Mouse (Mus musculus): Measurements from ENCODE around the gene Rufy1.
A peak's percentile ranks its signal among the peaks of the same experiment; 100 is the strongest.

The Rufy1 gene

DNA sequence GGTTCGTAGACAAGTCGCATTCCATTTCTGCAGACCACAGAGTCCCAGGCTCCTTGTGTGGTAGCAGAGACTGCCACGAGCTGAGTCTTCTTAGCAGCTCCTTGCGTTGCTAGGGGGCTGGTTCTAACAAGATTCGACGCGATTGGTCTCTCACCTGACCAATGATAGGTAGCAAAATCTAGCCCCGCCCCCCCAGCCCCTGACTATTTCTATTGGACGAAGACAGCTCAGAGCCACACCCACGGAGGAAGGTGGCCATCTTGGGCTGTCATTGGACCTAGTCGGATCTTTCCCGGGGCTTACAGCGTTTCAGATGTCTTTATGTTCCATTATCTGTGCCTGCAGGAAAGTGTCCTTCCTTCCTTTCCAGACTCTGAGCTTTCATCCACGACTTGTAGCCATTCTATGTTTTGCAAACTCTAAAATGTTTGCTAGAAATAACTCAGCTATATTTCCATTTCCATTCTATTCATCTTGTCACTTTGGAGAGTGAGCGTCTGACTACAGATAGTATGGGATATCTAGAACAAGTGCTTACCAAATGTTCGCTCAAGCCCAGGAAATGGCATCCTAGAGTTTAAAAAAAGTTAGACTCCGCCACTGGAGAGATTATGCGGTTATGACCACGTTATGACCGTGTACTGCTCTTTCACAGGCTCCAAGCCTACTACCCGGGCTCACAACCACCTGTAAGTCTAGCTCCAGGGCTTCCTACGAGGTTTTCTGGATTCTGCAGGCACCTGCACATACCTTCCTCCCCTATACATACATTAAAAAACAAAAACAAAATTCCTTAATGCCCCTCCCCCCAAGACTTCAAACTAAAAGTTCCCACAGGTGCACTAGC lies 8.8 kb downstream of the Rufy1 start:
- peak; percentile 26 for DNase-seq

DNA sequence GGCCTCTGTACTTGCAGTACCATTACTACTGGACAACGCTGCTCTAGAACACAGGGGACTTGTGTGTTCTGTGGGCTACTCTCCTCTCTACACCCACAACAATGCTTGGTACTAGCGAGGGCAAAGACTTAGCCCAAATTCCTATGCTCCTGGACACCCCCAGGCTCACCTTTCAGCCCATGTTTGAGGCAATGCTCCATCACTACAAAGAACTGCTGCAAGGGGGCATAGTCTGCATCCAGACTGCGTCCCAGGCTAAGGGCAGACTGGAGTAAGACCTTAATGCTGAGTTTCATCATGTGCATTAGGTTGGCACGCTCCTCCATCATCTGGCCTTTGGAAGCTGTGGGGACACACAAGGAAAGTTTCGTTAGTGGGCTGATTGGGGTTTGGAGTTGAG lies 9.5 kb downstream of the Rufy1 start:
- DNase-seq: no peak

- DNase-seq: no peak
Measured at GRCm38 (mm10) chr11:50417856-50418255, 13.1 kb downstream of the Rufy1 start.

DNA sequence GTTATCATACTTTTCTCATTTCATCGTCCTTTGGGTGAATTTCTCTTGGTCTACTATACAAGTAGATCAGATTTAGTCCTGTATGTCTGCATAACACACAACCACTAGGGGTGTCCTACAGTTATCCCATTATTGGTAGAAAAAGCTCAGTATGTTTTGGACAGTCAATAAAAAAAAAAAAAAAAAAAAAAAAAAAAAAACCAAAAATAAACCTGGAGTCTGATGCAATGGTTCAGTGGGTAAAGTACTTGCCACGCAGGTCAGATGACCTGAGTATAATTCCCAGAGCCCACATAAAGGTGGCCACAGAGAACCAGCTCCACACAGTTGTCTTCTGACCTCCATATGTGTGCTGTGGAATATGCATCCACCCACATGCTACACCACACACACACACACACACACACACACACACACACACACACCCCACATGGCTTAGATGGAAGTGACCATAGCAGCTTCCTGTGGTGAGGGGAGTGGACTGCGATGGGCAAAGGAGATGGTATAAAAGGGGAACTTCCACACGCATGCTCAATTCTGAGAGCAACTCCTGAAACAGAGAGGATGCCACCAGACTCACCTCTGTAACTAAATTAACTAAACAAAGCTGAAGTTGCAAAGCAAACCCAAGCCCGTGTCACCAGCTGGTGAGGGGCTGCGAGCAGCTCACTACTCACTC lies 15.2 kb downstream of the Rufy1 start:
- no peak for DNase-seq

GRCm38 (mm10) chr11:50407235-50407634 lies 23.7 kb downstream of the Rufy1 start:
- no peak for DNase-seq

- peak; percentile 67 for DNase-seq
Measured at GRCm38 (mm10) chr11:50403367-50404014, 27.4 kb downstream of the Rufy1 start.

- DNase-seq: peak; percentile 29
Measured at GRCm38 (mm10) chr11:50402481-50402880, 28.4 kb downstream of the Rufy1 start.

DNA sequence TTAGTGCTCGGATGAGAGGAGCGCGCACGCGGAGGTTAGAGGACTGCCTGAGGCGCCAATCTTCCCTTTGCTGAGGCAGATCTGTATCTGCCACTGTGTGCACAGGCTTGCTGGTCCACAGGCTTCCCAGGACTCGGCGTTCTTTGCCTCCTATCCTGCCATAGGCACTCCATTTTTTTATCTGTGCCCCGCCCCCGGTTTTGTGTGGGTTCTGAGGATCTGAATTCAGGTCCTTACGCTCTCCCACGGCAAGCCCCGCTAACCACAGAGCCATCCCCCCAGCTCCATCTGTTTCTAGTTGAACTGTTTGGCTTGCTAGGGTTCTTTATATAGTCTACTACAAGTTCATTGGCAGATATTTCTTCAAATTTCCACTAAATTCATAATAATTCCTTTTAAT lies 32.1 kb downstream of the Rufy1 start:
- DNase-seq: no peak

DNA sequence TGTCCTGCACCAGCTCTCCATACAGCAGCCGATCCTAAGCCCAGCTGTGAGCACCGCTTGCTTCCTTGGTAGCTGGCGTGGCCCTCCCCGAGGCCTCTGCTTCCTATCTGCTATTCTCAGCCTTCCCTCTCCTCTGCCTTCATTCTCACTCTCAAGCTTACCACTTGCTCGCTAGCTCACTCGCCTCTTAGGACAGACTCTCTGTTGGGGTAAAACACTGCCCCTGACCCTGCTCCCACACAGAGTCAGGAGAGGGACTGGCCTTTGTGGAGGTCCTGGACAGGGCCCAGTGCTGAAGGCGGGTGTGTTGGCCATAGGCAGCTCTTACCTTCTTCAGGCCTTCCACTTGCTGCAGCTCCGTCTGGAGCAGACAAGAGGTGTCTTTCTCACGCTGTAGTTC lies 33.6 kb downstream of the Rufy1 start:
- no peak for DNase-seq

DNA sequence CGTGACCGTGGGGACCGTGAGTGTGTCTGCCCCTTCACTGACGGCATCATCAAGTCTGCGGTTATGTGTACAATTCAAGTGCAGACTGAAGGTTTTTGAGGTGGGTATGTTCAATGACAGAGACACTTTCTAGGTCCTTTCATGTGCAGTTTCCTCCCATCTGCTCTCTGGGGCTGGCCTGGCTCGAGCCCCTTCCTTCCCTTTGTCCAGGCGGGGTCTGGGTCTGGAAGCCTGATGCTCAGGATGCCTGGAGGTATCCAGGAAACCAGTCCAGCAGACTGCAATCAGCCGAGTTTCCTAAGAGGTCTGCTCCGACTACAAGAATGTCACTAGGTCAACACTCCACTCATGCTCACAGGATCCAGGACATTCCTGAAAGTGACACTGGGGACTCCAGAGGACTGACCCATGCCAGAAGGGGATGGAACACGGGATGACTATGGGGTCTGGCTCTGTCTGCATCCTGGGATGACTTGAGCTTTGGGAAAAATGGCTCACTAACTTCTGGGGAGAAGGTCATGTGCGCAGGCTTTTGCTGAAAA lies 34.1 kb downstream of the Rufy1 start:
- DNase-seq: no peak

GRCm38 (mm10) chr11:50394731-50395130 lies 36.2 kb downstream of the Rufy1 start:
- DNase-seq: no peak

GRCm38 (mm10) chr11:50393306-50393705 lies 37.6 kb downstream of the Rufy1 start:
- DNase-seq: no peak

- no peak for DNase-seq
Measured at GRCm38 (mm10) chr11:50391272-50391960, 39.5 kb downstream of the Rufy1 start.

GRCm38 (mm10) chr11:50389616-50390015 lies 41.3 kb downstream of the Rufy1 start:
- no peak for DNase-seq

GRCm38 (mm10) chr11:50389011-50389410 lies 41.9 kb downstream of the Rufy1 start:
- DNase-seq: no peak

DNA sequence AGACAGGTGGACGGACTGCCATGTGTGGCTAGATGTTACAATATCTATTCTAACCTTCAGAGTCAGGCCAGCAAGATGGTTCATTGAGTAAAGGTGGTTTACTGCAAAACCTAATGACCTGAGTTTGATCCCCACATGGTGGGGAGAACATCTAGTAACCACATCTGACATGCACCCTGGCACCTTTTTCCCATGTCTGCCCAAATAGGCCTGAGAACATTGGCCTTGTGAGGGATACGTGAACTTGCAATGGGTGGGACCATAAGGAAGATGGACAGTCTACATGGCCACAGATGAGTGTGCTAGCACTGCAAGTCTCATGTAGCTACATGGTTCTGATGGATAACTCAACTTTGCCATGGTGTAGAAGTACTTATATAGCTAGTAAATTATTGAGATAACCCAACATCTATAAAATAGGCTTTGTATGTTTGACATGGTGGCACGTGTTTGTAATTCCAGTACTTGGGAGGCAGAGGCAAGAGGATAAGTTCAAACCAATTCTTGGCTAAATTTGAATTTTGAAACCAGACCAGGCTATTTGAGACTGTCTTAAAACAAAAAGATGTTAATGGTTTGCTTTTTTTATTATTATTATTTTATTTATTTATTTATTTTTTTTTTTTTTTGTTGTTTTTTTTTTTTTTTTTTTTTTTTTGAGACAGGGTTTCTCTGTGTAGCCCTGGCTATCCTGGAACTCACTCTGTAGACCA lies 42.6 kb downstream of the Rufy1 start:
- DNase-seq: no peak

GRCm38 (mm10) chr11:50387697-50388096 lies 43.2 kb downstream of the Rufy1 start:
- DNase-seq: no peak

DNA sequence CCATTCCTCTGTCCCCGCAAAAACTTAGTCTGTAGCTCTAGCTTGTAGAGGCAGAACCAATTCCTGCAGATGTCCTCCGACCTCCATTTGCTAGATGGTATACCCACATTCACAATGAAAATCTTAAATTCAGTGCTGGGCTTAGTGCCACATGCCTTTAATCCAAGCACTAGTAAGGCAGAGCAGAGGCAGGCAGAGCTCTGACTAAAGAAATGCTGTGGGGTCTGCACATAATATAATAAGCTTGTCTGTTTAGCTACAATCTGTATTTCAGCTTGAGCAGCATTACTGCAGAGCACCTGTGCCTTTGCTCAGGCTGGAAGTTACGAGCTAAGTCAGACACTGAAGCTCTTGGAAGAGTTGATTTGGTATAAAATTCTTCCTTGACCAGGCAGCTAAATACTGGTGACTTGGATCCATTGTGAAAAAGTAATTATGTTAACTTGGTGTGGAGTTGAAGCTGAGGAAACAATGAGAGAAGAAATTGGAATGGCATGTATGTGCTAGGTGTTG lies 43.7 kb downstream of the Rufy1 start:
- no peak for DNase-seq

- DNase-seq: no peak
Measured at GRCm38 (mm10) chr11:50381311-50381710, 49.6 kb downstream of the Rufy1 start.

GRCm38 (mm10) chr11:50379023-50379752 lies 51.7 kb downstream of the Rufy1 start:
- no peak for DNase-seq

Measured in kidney, adult 18-20 months (tissue).